Mouse (Mus musculus) spleen, adult 2 months (tissue): Measurements from ENCODE around the gene Rere.

Source experiments
- CTCF ChIP-seq: fragments of 200-500 bp; IDR thresholded peaks from 2 replicates; pipeline ENCODE4 v1.5.1; 2011; ENCODE audit warnings: mild to moderate bottlenecking, inconsistent platforms; ENCODE audit not compliant: insufficient read depth, insufficient read length, insufficient replicate concordance; ENCODE audit errors: extremely low read depth
- POLR2A ChIP-seq: fragments of 200-500 bp; IDR thresholded peaks from 2 replicates; pipeline ENCODE4 v1.6.1; 2011; ENCODE audit warnings: low read depth, low read length, inconsistent platforms

DNA sequence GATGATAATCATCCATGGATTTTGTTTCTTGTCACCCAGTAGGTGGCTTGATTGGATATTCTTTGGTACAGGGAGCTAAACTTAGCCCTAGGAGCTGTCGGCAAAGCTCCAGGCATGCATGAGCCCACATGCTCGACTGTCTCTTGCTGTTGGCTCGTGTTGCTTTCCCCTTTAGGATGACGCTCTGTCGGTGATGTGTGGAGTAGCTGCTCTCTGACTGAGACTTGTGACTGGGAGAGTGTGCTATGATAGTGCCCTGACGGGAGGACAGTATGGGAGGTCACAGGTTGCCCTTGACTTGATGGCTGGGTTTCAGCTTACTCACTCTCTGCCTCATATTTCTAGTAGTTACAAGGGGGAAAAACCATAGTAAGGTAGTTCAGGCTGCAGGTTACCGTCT is 192.6 kb downstream of the Rere start:
- TF ChIP-seq CTCF (no peak), POLR2A (no peak)
